Mouse (Mus musculus): ENCODE results near the gene Tmem248. TPM values are rescaled to one million over a fixed set of nuclear protein-coding genes. Genes with fewer than 3 reads are reported as not detected.

Gene Tmem248
- polyA plus RNA-seq, 1 experiment from 2014 or later, result 33.6 TPM

- no peak for DNase-seq (ENCODE audit: low spot score)
- Histone ChIP-seq H3K27me3 (ENCODE audit: insufficient read depth, poor library complexity, severe bottlenecking) (no peaks in the 10 kb centered on the region), H3K9me3 (no peaks in the 10 kb centered on the region), H3K27ac (no peak overlapping the region), H3K36me3 (peaks cover 46% of the 10 kb centered on the region), H3K4me3 (no peak overlapping the region), H3K4me1 (replicated peaks) (no peaks in the 10 kb centered on the region)
- WGBS, result 53% methylated on average over 7 of the region's 7 CpGs
These were observed 29.5 kb upstream of the Tmem248 start for GRCm38 (mm10) chr5:130187383-130187782.

GRCm38 (mm10) chr5:130190909-130191308, 26.0 kb upstream of the Tmem248 start:
- Histone ChIP-seq H3K27me3 (ENCODE audit: insufficient read depth, poor library complexity, severe bottlenecking) (no peaks in the 10 kb centered on the region), H3K27ac (no peak overlapping the region), H3K36me3 (peaks cover 78% of the 10 kb centered on the region), H3K4me3 (no peak overlapping the region), H3K9me3 (no peaks in the 10 kb centered on the region), H3K4me1 (replicated peaks) (no peaks in the 10 kb centered on the region)
- no peak for DNase-seq (ENCODE audit: low spot score)
- WGBS, result 92% methylated on average over 6 of the region's 6 CpGs

- DNase-seq (ENCODE audit: low spot score), result no peak
- Histone ChIP-seq H3K27me3 (ENCODE audit: insufficient read depth, poor library complexity, severe bottlenecking) (no peaks in the 10 kb centered on the region), H3K27ac (no peak overlapping the region), H3K4me3 (no peak overlapping the region), H3K4me1 (replicated peaks) (no peaks in the 10 kb centered on the region), H3K9me3 (no peaks in the 10 kb centered on the region), H3K36me3 (peaks cover 79% of the 10 kb centered on the region)
- WGBS, result 90% methylated on average over 6 of the region's 6 CpGs
These were observed 25.0 kb upstream of the Tmem248 start for GRCm38 (mm10) chr5:130191865-130192264.

- H3K27me3 ChIP-seq (ENCODE audit: insufficient read depth, poor library complexity, severe bottlenecking), result no peaks in the 10 kb centered on the region
- H3K27ac ChIP-seq, result no peak overlapping the region
- H3K9me3 ChIP-seq, result no peaks in the 10 kb centered on the region
- H3K4me1 ChIP-seq (replicated peaks), result no peaks in the 10 kb centered on the region
- 83% methylated on average over 2 of the region's 2 CpGs for WGBS
- no peak overlapping the region for H3K4me3 ChIP-seq
- H3K36me3 ChIP-seq, result peaks cover 83% of the 10 kb centered on the region
- DNase-seq (ENCODE audit: low spot score), result no peak
These were observed 24.4 kb upstream of the Tmem248 start for GRCm38 (mm10) chr5:130192356-130192944.

- 93% methylated on average over 3 of the region's 3 CpGs for WGBS
- H3K36me3 ChIP-seq, result peaks cover 88% of the 10 kb centered on the region
These were observed 23.1 kb upstream of the Tmem248 start for GRCm38 (mm10) chr5:130193760-130194159.

GRCm38 (mm10) chr5:130196307-130196706, 20.6 kb upstream of the Tmem248 start:
- 91% methylated on average over 1 of the region's 1 CpGs for WGBS
- no peaks in the 10 kb centered on the region for H3K9me3 ChIP-seq
- H3K27ac ChIP-seq, result no peak overlapping the region
- no peak overlapping the region for H3K4me3 ChIP-seq
- no peak for DNase-seq (ENCODE audit: low spot score)
- no peaks in the 10 kb centered on the region for H3K4me1 ChIP-seq (replicated peaks)
- H3K36me3 ChIP-seq, result peaks cover 85% of the 10 kb centered on the region
- no peaks in the 10 kb centered on the region for H3K27me3 ChIP-seq (ENCODE audit: insufficient read depth, poor library complexity, severe bottlenecking)

More at GRCm38 (mm10) chr5:130193760-130194159, 23.1 kb upstream of the Tmem248 start:
- Histone ChIP-seq H3K9me3 (no peaks in the 10 kb centered on the region), H3K27ac (no peak overlapping the region), H3K27me3 (ENCODE audit: insufficient read depth, poor library complexity, severe bottlenecking) (no peaks in the 10 kb centered on the region), H3K4me3 (no peak overlapping the region), H3K4me1 (replicated peaks) (no peaks in the 10 kb centered on the region)
- DNase-seq (ENCODE audit: low spot score), result no peak

GRCm38 (mm10) chr5:130197454-130197853, 19.4 kb upstream of the Tmem248 start:
- Histone ChIP-seq H3K27me3 (ENCODE audit: insufficient read depth, poor library complexity, severe bottlenecking) (no peaks in the 10 kb centered on the region), H3K36me3 (peaks cover 80% of the 10 kb centered on the region), H3K27ac (no peak overlapping the region), H3K4me3 (no peak overlapping the region), H3K9me3 (no peaks in the 10 kb centered on the region), H3K4me1 (replicated peaks) (no peaks in the 10 kb centered on the region)
- 86% methylated on average over 3 of the region's 3 CpGs for WGBS
- no peak for DNase-seq (ENCODE audit: low spot score)

GRCm38 (mm10) chr5:130197981-130198380, 18.9 kb upstream of the Tmem248 start:
- no peaks in the 10 kb centered on the region for H3K9me3 ChIP-seq
- H3K36me3 ChIP-seq, result peaks cover 80% of the 10 kb centered on the region
- no peaks in the 10 kb centered on the region for H3K27me3 ChIP-seq (ENCODE audit: insufficient read depth, poor library complexity, severe bottlenecking)
- H3K4me1 ChIP-seq (replicated peaks), result no peaks in the 10 kb centered on the region
- no peak overlapping the region for H3K27ac ChIP-seq
- 95% methylated on average over 7 of the region's 7 CpGs for WGBS
- no peak for DNase-seq (ENCODE audit: low spot score)
- no peak overlapping the region for H3K4me3 ChIP-seq

- no peak overlapping the region for H3K27ac ChIP-seq
- peaks cover 72% of the 10 kb centered on the region for H3K36me3 ChIP-seq
- H3K4me3 ChIP-seq, result no peak overlapping the region
- 92% methylated on average over 10 of the region's 10 CpGs for WGBS
- no peaks in the 10 kb centered on the region for H3K4me1 ChIP-seq (replicated peaks)
- H3K9me3 ChIP-seq, result no peaks in the 10 kb centered on the region
- DNase-seq (ENCODE audit: low spot score), result no peak
- no peaks in the 10 kb centered on the region for H3K27me3 ChIP-seq (ENCODE audit: insufficient read depth, poor library complexity, severe bottlenecking)
These were observed 16.4 kb upstream of the Tmem248 start for GRCm38 (mm10) chr5:130200233-130201029.

GRCm38 (mm10) chr5:130203948-130204347, 12.9 kb upstream of the Tmem248 start:
- H3K4me3 ChIP-seq, result no peak overlapping the region
- no peak overlapping the region for H3K27ac ChIP-seq
- H3K4me1 ChIP-seq (replicated peaks), result no peaks in the 10 kb centered on the region
- H3K9me3 ChIP-seq, result no peaks in the 10 kb centered on the region
- H3K36me3 ChIP-seq, result peaks cover 75% of the 10 kb centered on the region
- H3K27me3 ChIP-seq (ENCODE audit: insufficient read depth, poor library complexity, severe bottlenecking), result no peaks in the 10 kb centered on the region
- WGBS, result 90% methylated on average over 4 of the region's 4 CpGs
- no peak for DNase-seq (ENCODE audit: low spot score)

GRCm38 (mm10) chr5:130204560-130204959, 12.3 kb upstream of the Tmem248 start:
- Histone ChIP-seq H3K27me3 (ENCODE audit: insufficient read depth, poor library complexity, severe bottlenecking) (no peaks in the 10 kb centered on the region), H3K4me3 (no peak overlapping the region), H3K9me3 (no peaks in the 10 kb centered on the region), H3K36me3 (peaks cover 75% of the 10 kb centered on the region), H3K4me1 (replicated peaks) (no peaks in the 10 kb centered on the region), H3K27ac (no peak overlapping the region)
- DNase-seq (ENCODE audit: low spot score), result no peak
- WGBS, result 87% methylated on average over 6 of the region's 6 CpGs

- 92% methylated on average over 3 of the region's 3 CpGs for WGBS
- Histone ChIP-seq H3K36me3 (peaks cover 77% of the 10 kb centered on the region), H3K9me3 (no peaks in the 10 kb centered on the region)
These were observed 11.3 kb upstream of the Tmem248 start for GRCm38 (mm10) chr5:130205441-130206023.

GRCm38 (mm10) chr5:130207299-130207698, 9.6 kb upstream of the Tmem248 start:
- Histone ChIP-seq H3K9me3 (no peaks in the 10 kb centered on the region), H3K27ac (no peak overlapping the region), H3K4me1 (replicated peaks) (no peaks in the 10 kb centered on the region), H3K4me3 (no peak overlapping the region), H3K27me3 (ENCODE audit: insufficient read depth, poor library complexity, severe bottlenecking) (no peaks in the 10 kb centered on the region), H3K36me3 (peaks cover 80% of the 10 kb centered on the region)
- 94% methylated on average over 4 of the region's 4 CpGs for WGBS
- no peak for DNase-seq (ENCODE audit: low spot score)

More at GRCm38 (mm10) chr5:130205441-130206023, 11.3 kb upstream of the Tmem248 start:
- Histone ChIP-seq H3K4me1 (replicated peaks) (no peaks in the 10 kb centered on the region), H3K27me3 (ENCODE audit: insufficient read depth, poor library complexity, severe bottlenecking) (no peaks in the 10 kb centered on the region), H3K4me3 (no peak overlapping the region), H3K27ac (no peak overlapping the region)
- no peak for DNase-seq (ENCODE audit: low spot score)
